Mouse (Mus musculus): ENCODE measurements at regions not wholly inside any gene's neighbourhood (a gene's known extent, or its start where the extent isn't known, plus 50 kb on each side); places are given as distances from the start of the nearest gene placed in this dataset.

- peak; percentile 32 for DNase-seq (ENCODE audit: extremely low spot score)
Measured at GRCm38 (mm10) chr13:48171309-48171953, 89.6 kb upstream of the Id4 start.

GRCm38 (mm10) chr13:48171994-48172393, 89.0 kb upstream of the Id4 start:
- DNase-seq (ENCODE audit: extremely low spot score): no peak

GRCm38 (mm10) chr13:48192476-48192875, 68.6 kb upstream of the Id4 start:
- DNase-seq (ENCODE audit: extremely low spot score): no peak

GRCm38 (mm10) chr13:48193942-48194341, 67.1 kb upstream of the Id4 start:
- no peak for DNase-seq (ENCODE audit: extremely low spot score)

- DNase-seq (ENCODE audit: extremely low spot score): no peak
Measured at GRCm38 (mm10) chr13:48207824-48208223, 53.2 kb upstream of the Id4 start.

All from embryo, embryonic 9.5 days (tissue).